Mouse (Mus musculus): ENCODE measurements around the gene Pxk. TPM values are rescaled to one million over a fixed set of nuclear protein-coding genes. Genes with fewer than 3 reads are reported as not detected.

Gene Pxk
- polyA plus RNA-seq, 1 experiment from 2014 or later: 12.4 TPM

DNA sequence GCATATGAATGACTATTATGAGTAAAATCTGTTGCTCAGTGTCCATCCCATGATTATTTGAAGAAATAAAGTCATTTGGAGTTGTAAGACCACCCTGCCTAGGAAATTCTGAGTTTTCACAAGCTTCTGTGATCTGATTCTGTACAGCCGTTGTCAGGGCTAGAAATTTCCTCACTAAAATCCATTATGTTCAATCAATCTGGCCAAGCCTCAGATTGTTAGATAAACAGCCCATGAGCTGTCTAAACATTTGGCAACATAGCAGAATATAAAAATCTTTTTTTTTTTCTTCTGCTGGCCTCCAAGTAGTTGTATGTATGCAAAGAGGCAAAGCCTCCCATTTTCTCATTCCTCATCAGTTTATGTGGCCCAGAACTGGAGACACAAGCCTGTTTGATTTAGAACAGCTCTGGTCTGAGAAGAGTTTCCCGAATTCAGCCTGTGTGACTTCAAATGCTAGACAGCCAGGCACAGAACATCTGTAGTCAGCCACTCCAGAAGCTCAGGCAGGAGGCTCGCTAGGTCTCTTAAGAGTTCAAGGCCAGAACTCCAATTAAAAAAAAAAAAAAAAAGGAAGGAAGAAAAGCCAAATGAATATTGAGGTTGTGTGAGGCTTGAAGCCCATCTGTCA lies 3.0 kb upstream of the Pxk start:
- peaks cover 16% of the 10 kb centered on the region for H3K4me1 ChIP-seq (ENCODE audit: control insufficient read depth, low read depth, low read length)
- H3K27ac ChIP-seq (ENCODE audit: low read length): no peak overlapping the region
- H3K9ac ChIP-seq (ENCODE audit: low read depth, low read length): no peak overlapping the region
- no peaks in the 10 kb centered on the region for H3K9me3 ChIP-seq (replicated peaks; ENCODE audit: control insufficient read depth, low read length)
- peaks cover 8% of the 10 kb centered on the region for H3K36me3 ChIP-seq (ENCODE audit: control insufficient read depth, insufficient read depth)
- no peak overlapping the region for H3K4me3 ChIP-seq (ENCODE audit: low read depth, low read length)
- no peak for ATAC-seq (ENCODE audit: low read depth)
- WGBS (ENCODE audit: insufficient replicate concordance): 29% methylated on average over 3 of the region's 3 CpGs
- H3K27me3 ChIP-seq (ENCODE audit: control insufficient read depth, insufficient read depth, low read depth, low read length): no peaks in the 10 kb centered on the region
- H3K4me2 ChIP-seq (ENCODE audit: low read depth, low read length): no peak overlapping the region

DNA sequence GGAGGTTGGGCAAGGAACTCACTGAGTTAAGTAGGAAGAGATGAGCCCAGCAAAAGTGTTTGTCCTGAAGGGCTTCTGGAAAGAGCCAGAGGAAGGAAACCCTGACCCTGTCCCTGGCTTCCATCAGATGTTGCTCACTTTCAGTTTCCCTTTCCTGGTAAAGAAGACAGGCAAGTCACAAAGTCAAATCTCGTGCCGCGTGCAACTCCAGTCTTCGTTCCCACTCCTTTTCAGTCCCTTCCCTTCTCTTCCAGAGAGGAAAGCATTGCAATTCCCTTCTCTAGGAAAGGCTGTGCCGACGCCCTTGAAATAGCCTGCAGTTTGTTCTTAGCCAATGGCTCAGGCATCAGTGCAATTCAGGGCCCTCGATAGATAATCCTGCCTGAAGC lies 2.5 kb upstream of the Pxk start:
- no peak overlapping the region for H3K9ac ChIP-seq (ENCODE audit: low read depth, low read length)
- H3K9me3 ChIP-seq (replicated peaks; ENCODE audit: control insufficient read depth, low read length): no peaks in the 10 kb centered on the region
- H3K27me3 ChIP-seq (ENCODE audit: control insufficient read depth, insufficient read depth, low read depth, low read length): no peaks in the 10 kb centered on the region
- H3K36me3 ChIP-seq (ENCODE audit: control insufficient read depth, insufficient read depth): peaks cover 3% of the 10 kb centered on the region; the same call in 1 of the 2 replicates
- H3K4me1 ChIP-seq (ENCODE audit: control insufficient read depth, low read depth, low read length): peaks cover 18% of the 10 kb centered on the region
- no peak for ATAC-seq (ENCODE audit: low read depth)
- H3K4me3 ChIP-seq (ENCODE audit: low read depth, low read length): no peak overlapping the region
- peak overlapping the region; percentile 53; the same call in 1 of the 2 replicates for H3K27ac ChIP-seq (ENCODE audit: low read length)
- peak overlapping the region; percentile 17; the same call in 1 of the 2 replicates for H3K4me2 ChIP-seq (ENCODE audit: low read depth, low read length)
- WGBS (ENCODE audit: insufficient replicate concordance): 36% methylated on average over 7 of the region's 7 CpGs

DNA sequence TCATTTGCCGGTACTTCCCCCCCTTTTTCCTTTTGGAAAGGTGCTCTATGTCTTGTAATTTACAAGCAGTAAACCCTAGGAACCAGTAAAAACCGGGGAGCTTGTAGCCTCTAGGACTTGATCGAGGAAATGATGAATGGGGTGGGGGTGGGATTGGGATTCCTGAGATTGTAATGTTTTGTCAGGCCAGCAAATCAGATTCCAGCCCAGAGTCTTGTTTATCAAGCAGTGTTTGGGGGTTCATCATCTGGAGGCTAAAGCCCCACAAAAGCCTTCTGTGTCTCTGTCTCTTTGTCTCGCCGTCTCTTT lies 630 bp downstream of the Pxk start:
- WGBS (ENCODE audit: insufficient replicate concordance): 4% methylated on average over 5 of the region's 5 CpGs

DNA sequence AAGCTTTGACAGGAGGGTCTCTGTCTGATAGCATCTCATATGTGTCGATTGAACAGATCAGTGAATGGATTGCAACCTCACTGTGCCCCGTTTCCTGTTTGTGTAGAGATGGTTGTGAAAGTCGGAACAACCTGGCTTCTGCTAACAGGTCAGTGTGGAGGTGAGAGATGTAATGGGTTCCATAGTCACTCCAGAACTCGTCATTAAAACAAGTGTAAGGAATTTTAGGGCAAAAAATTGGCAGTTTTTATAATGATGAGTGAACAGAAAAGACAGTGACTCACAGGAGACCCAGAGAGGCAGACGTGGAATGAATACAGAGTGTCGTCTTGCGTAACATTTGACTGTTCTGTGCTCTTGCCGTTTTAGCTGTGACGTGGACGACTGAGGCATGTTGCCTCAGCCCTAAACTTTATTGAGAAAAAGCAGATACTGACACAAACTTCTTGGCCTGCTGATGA lies 1.6 kb downstream of the Pxk start:
- H3K9ac ChIP-seq (ENCODE audit: low read depth, low read length): no peak overlapping the region
- H3K9me3 ChIP-seq (replicated peaks; ENCODE audit: control insufficient read depth, low read length): no peaks in the 10 kb centered on the region
- peaks cover 16% of the 10 kb centered on the region for H3K4me1 ChIP-seq (ENCODE audit: control insufficient read depth, low read depth, low read length)
- WGBS (ENCODE audit: insufficient replicate concordance): 27% methylated on average over 10 of the region's 10 CpGs
- peak overlapping the region; percentile 27; the same call in 1 of the 2 replicates for H3K4me3 ChIP-seq (ENCODE audit: low read depth, low read length)
- H3K27ac ChIP-seq (ENCODE audit: low read length): peak overlapping the region; percentile 21
- H3K4me2 ChIP-seq (ENCODE audit: low read depth, low read length): peak overlapping the region; percentile 80
- no peaks in the 10 kb centered on the region for H3K27me3 ChIP-seq (ENCODE audit: control insufficient read depth, insufficient read depth, low read depth, low read length)
- no peak for ATAC-seq (ENCODE audit: low read depth)
- H3K36me3 ChIP-seq (ENCODE audit: control insufficient read depth, insufficient read depth): no peaks in the 10 kb centered on the region

More for the DNA sequence above, 630 bp downstream of the Pxk start:
- Histone ChIP-seq H3K27me3 (ENCODE audit: control insufficient read depth, insufficient read depth, low read depth, low read length) (no peaks in the 10 kb centered on the region), H3K4me2 (ENCODE audit: low read depth, low read length) (peak overlapping the region; percentile 80), H3K36me3 (ENCODE audit: control insufficient read depth, insufficient read depth) (no peaks in the 10 kb centered on the region), H3K9me3 (replicated peaks; ENCODE audit: control insufficient read depth, low read length) (no peaks in the 10 kb centered on the region), H3K27ac (ENCODE audit: low read length) (0 out of 2 replicates have a peak overlapping the region, but pooled peaks have one; percentile 2), H3K4me3 (ENCODE audit: low read depth, low read length) (peak overlapping the region; percentile 70), H3K4me1 (ENCODE audit: control insufficient read depth, low read depth, low read length) (peaks cover 16% of the 10 kb centered on the region), H3K9ac (ENCODE audit: low read depth, low read length) (peak overlapping the region; percentile 76)
- ATAC-seq (ENCODE audit: low read depth): no peak

DNA sequence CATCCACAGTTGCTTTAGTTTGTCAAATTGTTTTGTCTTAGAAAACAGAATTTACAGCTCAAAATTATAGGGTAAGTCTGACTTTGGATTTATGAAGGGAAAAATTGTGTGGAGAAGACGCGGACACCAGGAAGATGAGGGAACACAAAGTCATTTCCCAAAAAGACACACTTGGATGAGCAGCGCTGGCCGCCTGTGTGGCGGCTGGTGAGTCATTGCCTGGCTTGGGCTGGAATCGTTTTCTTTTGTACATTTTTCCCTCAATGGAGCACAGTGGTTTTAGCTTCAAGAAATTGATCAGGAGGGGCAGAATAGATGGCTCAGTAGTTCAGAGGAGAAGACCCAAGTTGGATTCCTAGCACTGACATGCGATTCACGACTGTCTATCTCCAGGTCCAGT lies 3.9 kb downstream of the Pxk start:
- ATAC-seq (ENCODE audit: low read depth): no peak
- Histone ChIP-seq H3K9me3 (replicated peaks; ENCODE audit: control insufficient read depth, low read length) (no peaks in the 10 kb centered on the region), H3K9ac (ENCODE audit: low read depth, low read length) (no peak overlapping the region), H3K36me3 (ENCODE audit: control insufficient read depth, insufficient read depth) (no peaks in the 10 kb centered on the region), H3K4me1 (ENCODE audit: control insufficient read depth, low read depth, low read length) (peaks cover 13% of the 10 kb centered on the region), H3K27me3 (ENCODE audit: control insufficient read depth, insufficient read depth, low read depth, low read length) (no peaks in the 10 kb centered on the region), H3K4me3 (ENCODE audit: low read depth, low read length) (no peak overlapping the region), H3K27ac (ENCODE audit: low read length) (no peak overlapping the region), H3K4me2 (ENCODE audit: low read depth, low read length) (no peak overlapping the region)
- WGBS (ENCODE audit: insufficient replicate concordance): 84% methylated on average over 8 of the region's 8 CpGs

DNA sequence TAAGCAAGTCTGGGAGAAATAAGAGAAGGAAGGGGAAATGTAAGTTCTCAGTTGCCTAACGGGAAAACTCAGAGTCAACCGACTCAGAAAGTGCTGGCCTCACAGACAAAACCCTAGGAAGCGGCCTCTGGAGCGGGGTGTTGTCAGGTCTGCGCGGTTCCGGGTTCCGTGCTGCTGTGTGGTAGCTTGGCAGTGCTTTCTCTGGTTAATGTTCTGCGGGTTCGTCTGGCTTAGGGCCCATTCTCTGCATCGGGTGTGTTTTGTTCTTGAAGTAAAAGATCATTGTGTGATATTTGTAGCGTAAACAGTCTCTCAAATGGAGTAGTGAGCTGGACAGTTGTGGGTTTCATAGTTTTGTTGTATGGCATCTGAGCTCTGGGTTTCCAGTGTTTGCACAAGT lies 4.7 kb downstream of the Pxk start:
- peaks cover 10% of the 10 kb centered on the region for H3K4me1 ChIP-seq (ENCODE audit: control insufficient read depth, low read depth, low read length)
- no peak overlapping the region for H3K27ac ChIP-seq (ENCODE audit: low read length)
- H3K9me3 ChIP-seq (replicated peaks; ENCODE audit: control insufficient read depth, low read length): no peaks in the 10 kb centered on the region
- H3K27me3 ChIP-seq (ENCODE audit: control insufficient read depth, insufficient read depth, low read depth, low read length): no peaks in the 10 kb centered on the region
- no peak overlapping the region for H3K4me3 ChIP-seq (ENCODE audit: low read depth, low read length)
- WGBS (ENCODE audit: insufficient replicate concordance): 64% methylated on average over 12 of the region's 12 CpGs
- no peak for ATAC-seq (ENCODE audit: low read depth)
- H3K36me3 ChIP-seq (ENCODE audit: control insufficient read depth, insufficient read depth): no peaks in the 10 kb centered on the region
- no peak overlapping the region for H3K4me2 ChIP-seq (ENCODE audit: low read depth, low read length)
- no peak overlapping the region for H3K9ac ChIP-seq (ENCODE audit: low read depth, low read length)

DNA sequence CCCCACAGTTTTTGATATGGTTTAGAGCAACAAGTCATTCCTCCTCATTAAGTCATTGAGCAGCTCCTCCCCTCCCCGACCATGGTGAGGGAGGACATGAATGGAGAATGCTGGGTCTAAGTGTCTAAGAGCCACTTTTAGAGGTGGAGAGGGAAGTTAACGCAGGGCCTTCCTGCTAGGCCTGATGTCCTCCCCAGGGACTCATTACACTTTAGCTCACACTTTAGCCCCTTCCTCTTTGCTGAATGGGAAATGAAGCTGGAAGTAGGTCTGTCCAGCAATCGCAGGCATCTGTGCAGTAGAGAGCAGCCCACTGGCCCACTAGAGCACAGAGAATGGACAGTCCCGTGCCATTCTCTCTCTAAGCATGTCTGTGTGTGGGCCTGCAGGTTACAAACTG lies 10.0 kb downstream of the Pxk start:
- no peak overlapping the region for H3K4me2 ChIP-seq (ENCODE audit: low read depth, low read length)
- no peaks in the 10 kb centered on the region for H3K27me3 ChIP-seq (ENCODE audit: control insufficient read depth, insufficient read depth, low read depth, low read length)
- no peak overlapping the region for H3K27ac ChIP-seq (ENCODE audit: low read length)
- no peak overlapping the region for H3K4me3 ChIP-seq (ENCODE audit: low read depth, low read length)
- no peaks in the 10 kb centered on the region; the same call in 1 of the 2 replicates for H3K4me1 ChIP-seq (ENCODE audit: control insufficient read depth, low read depth, low read length)
- no peaks in the 10 kb centered on the region for H3K9me3 ChIP-seq (replicated peaks; ENCODE audit: control insufficient read depth, low read length)
- 58% methylated on average over 4 of the region's 4 CpGs for WGBS (ENCODE audit: insufficient replicate concordance)
- no peak for ATAC-seq (ENCODE audit: low read depth)
- no peak overlapping the region for H3K9ac ChIP-seq (ENCODE audit: low read depth, low read length)
- no peaks in the 10 kb centered on the region for H3K36me3 ChIP-seq (ENCODE audit: control insufficient read depth, insufficient read depth)

DNA sequence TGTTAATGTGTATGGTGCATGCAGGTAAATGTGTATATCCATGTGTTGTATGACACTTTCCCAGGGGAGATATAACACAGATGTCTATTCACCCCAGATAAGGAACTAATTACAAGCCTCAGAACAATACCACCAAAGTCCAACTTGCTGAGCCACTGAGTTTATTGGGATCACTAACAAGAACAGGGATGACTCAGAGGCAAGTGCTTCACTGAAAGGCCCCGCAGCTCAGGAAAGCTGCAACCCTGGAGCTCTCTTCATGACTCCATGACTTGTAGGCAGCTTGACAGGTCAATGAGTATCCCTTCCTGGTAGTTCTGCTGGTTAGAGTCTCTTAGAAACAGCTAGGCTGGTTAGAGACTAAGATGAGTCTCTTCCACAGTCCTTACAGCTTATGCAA lies 11.0 kb downstream of the Pxk start:
- Histone ChIP-seq H3K36me3 (ENCODE audit: control insufficient read depth, insufficient read depth) (no peaks in the 10 kb centered on the region), H3K9ac (ENCODE audit: low read depth, low read length) (no peak overlapping the region), H3K27ac (ENCODE audit: low read length) (no peak overlapping the region), H3K9me3 (replicated peaks; ENCODE audit: control insufficient read depth, low read length) (no peaks in the 10 kb centered on the region), H3K4me3 (ENCODE audit: low read depth, low read length) (no peak overlapping the region), H3K4me1 (ENCODE audit: control insufficient read depth, low read depth, low read length) (no peaks in the 10 kb centered on the region), H3K27me3 (ENCODE audit: control insufficient read depth, insufficient read depth, low read depth, low read length) (no peaks in the 10 kb centered on the region), H3K4me2 (ENCODE audit: low read depth, low read length) (no peak overlapping the region)
- ATAC-seq (ENCODE audit: low read depth): no peak
- WGBS (ENCODE audit: insufficient replicate concordance): 74% methylated on average over 1 of the region's 1 CpGs

DNA sequence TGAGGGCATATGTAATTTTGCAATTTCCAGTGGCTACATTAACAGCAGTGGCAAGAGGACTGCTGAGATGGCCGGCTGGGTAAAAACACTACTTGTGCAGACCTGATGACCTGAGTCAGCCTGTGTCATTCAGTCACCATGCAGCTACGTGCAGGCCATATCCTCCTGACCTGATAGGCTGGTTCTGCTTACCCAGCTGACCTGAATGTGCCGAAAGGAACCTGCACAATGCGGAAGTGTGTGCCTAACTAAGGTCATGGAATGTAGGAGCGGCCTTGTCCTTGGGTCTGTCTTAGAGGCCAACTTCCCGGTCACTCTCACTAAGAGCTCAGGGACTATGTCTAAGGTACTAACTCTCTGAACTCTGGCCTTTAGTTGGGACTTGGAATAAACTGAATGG lies 13.5 kb downstream of the Pxk start:
- no peak overlapping the region for H3K4me2 ChIP-seq (ENCODE audit: low read depth, low read length)
- no peak overlapping the region for H3K4me3 ChIP-seq (ENCODE audit: low read depth, low read length)
- no peak overlapping the region for H3K27ac ChIP-seq (ENCODE audit: low read length)
- no peaks in the 10 kb centered on the region for H3K27me3 ChIP-seq (ENCODE audit: control insufficient read depth, insufficient read depth, low read depth, low read length)
- H3K9me3 ChIP-seq (replicated peaks; ENCODE audit: control insufficient read depth, low read length): no peaks in the 10 kb centered on the region
- H3K9ac ChIP-seq (ENCODE audit: low read depth, low read length): no peak overlapping the region
- WGBS (ENCODE audit: insufficient replicate concordance): 71% methylated on average over 6 of the region's 6 CpGs
- ATAC-seq (ENCODE audit: low read depth): no peak
- no peaks in the 10 kb centered on the region for H3K4me1 ChIP-seq (ENCODE audit: control insufficient read depth, low read depth, low read length)
- no peaks in the 10 kb centered on the region for H3K36me3 ChIP-seq (ENCODE audit: control insufficient read depth, insufficient read depth)
